Mouse (Mus musculus): ENCODE measurements around the gene M1ap.
A peak's percentile ranks its signal among the peaks of the same experiment; 100 is the strongest.

The M1ap gene

GRCm38 (mm10) chr6:82946651-82947050 lies at the start of gene M1ap:
TSS of gene M1ap (plus strand) at chr6:82946902.
- no peak for DNase-seq

GRCm38 (mm10) chr6:82897311-82897710 lies 49.4 kb upstream of the M1ap start:
- DNase-seq: no peak

GRCm38 (mm10) chr6:82898227-82898626 lies 48.5 kb upstream of the M1ap start:
- no peak for DNase-seq

- DNase-seq: no peak
Measured at GRCm38 (mm10) chr6:82898745-82899144, 48.0 kb upstream of the M1ap start.

- no peak for DNase-seq
Measured at GRCm38 (mm10) chr6:82902559-82902958, 44.1 kb upstream of the M1ap start.

- DNase-seq: no peak
Measured at GRCm38 (mm10) chr6:82906985-82907384, 39.7 kb upstream of the M1ap start.

GRCm38 (mm10) chr6:82908034-82908433 lies 38.7 kb upstream of the M1ap start:
- no peak for DNase-seq

- DNase-seq: peak; percentile 67
Measured at GRCm38 (mm10) chr6:82909136-82909855, 37.4 kb upstream of the M1ap start.

- DNase-seq: no peak
Measured at GRCm38 (mm10) chr6:82911303-82911702, 35.4 kb upstream of the M1ap start.

GRCm38 (mm10) chr6:82913336-82914247 lies 33.1 kb upstream of the M1ap start:
- DNase-seq: peak; percentile 80

- DNase-seq: peak; percentile 86
Measured at GRCm38 (mm10) chr6:82915889-82916288, 30.8 kb upstream of the M1ap start.

- no peak for DNase-seq
Measured at GRCm38 (mm10) chr6:82916459-82916858, 30.2 kb upstream of the M1ap start.

- DNase-seq: no peak
Measured at GRCm38 (mm10) chr6:82917076-82917777, 29.5 kb upstream of the M1ap start.

- peak; percentile 72 for DNase-seq
Measured at GRCm38 (mm10) chr6:82917778-82918129, 28.9 kb upstream of the M1ap start.

GRCm38 (mm10) chr6:82918371-82918770 lies 28.3 kb upstream of the M1ap start:
- no peak for DNase-seq

GRCm38 (mm10) chr6:82919520-82919919 lies 27.2 kb upstream of the M1ap start:
- DNase-seq: peak; percentile 57

GRCm38 (mm10) chr6:82921426-82922224 lies 25.1 kb upstream of the M1ap start:
- peak; percentile 39 for DNase-seq

GRCm38 (mm10) chr6:82925005-82925404 lies 21.7 kb upstream of the M1ap start:
- DNase-seq: no peak

GRCm38 (mm10) chr6:82926106-82926505 lies 20.6 kb upstream of the M1ap start:
- no peak for DNase-seq

GRCm38 (mm10) chr6:82926528-82926927 lies 20.2 kb upstream of the M1ap start:
- no peak for DNase-seq

GRCm38 (mm10) chr6:82927617-82928016 lies 19.1 kb upstream of the M1ap start:
- no peak for DNase-seq

- no peak for DNase-seq
Measured at GRCm38 (mm10) chr6:82934616-82935230, 12.0 kb upstream of the M1ap start.
